In genomic region chr9:97490591-97491176, GRCm38 (mm10) we compare ENCODE assay signal across 13 mouse cellular contexts.
DNase-seq lines count a peak whose midpoint lies in the region; TF ChIP-seq lines count a peak whose summit lies in the region.
"Had no signal": no experiment of that assay in that cellular context is flagged by ENCODE, and none has a peak within 500 bp of the region (broad histone marks: within the 10 kb centered on the region; RNA-seq: fewer than 3 reads in every experiment).

No protein-coding gene starts in this region.

- no peaks in the 10 kb centered on the region for H3K79me2 ChIP-seq in heart, adult 2 months (replicated peaks; ENCODE audit: control insufficient read depth, insufficient read depth, low read length)

- no peak for TF ChIP-seq EP300 in heart, adult 2 months (IDR thresholded peaks at IDR 0.05; ENCODE audit: insufficient read depth, low read depth, low read length)

- no peak overlapping the region for H3K27ac ChIP-seq in heart, adult 2 months
- H3K27ac ChIP-seq: embryonic facial prominence, embryonic 13.5 days; heart, embryonic 13.5 days; kidney, postnatal 0 days; limb, embryonic 12.5 days; neural tube, embryonic 13.5 days had no signal

- no peaks in the 10 kb centered on the region for H3K27me3 ChIP-seq in heart, adult 2 months (ENCODE audit: control insufficient read depth, insufficient read depth, low read length)
- H3K27me3 ChIP-seq: embryonic facial prominence, embryonic 13.5 days; heart, embryonic 13.5 days; limb, embryonic 12.5 days; neural tube, embryonic 13.5 days had no signal

- intact Hi-C loops in heart, adult 2 months (cut with DNase I) = no loop called here
- intact Hi-C loops in heart, postnatal 25 days (cut with DNase I) = no loop called here

- TF ChIP-seq CTCF in heart, adult 2 months (IDR thresholded peaks at IDR 0.05) = no peak

- H3K4me3 ChIP-seq in heart, adult 2 months = no peak overlapping the region
- H3K4me3 ChIP-seq: embryonic facial prominence, embryonic 13.5 days; heart, embryonic 13.5 days; limb, embryonic 12.5 days; neural tube, embryonic 13.5 days had no signal

- TF ChIP-seq POLR2A in heart, adult 2 months (IDR thresholded peaks at IDR 0.05; ENCODE audit: insufficient read depth, low read depth, low read length) = no peak

- 40% methylated on average over 2 of the region's 2 CpGs for WGBS in heart, adult 2 months

- no peaks in the 10 kb centered on the region for H3K36me3 ChIP-seq in heart, adult 2 months (ENCODE audit: control insufficient read depth, insufficient read depth, low read length)
- H3K36me3 ChIP-seq: embryonic facial prominence, embryonic 13.5 days; heart, embryonic 13.5 days; limb, embryonic 12.5 days; neural tube, embryonic 13.5 days had no signal

- peak; percentile 7 to 18 for DNase-seq in heart, adult 2 months
- DNase-seq in heart, postnatal 25 days (ENCODE audit: low spot score) = no peak
- DNase-seq in retina, postnatal 1 day = peak; percentile 19
- DNase-seq in retina, embryonic 14.5 days (ENCODE audit: low spot score) = no peak
- peak; percentile 27 for DNase-seq in cerebellum, adult 9-11 months
- DNase-seq in skeletal muscle tissue, adult 2 months (ENCODE audit: low read depth, low spot score) = peak; percentile 44
- no peak for DNase-seq in left cerebral cortex, adult 9 months (ENCODE audit: low spot score in 2 of 2)
- DNase-seq in kidney, adult 8-10 months = no peak

- no peak overlapping the region for H3K9ac ChIP-seq in heart, adult 2 months (ENCODE audit: low read depth, low read length)
- H3K9ac ChIP-seq: embryonic facial prominence, embryonic 13.5 days; heart, embryonic 13.5 days; limb, embryonic 12.5 days; neural tube, embryonic 13.5 days had no signal

- no peaks in the 10 kb centered on the region for H3K4me1 ChIP-seq in heart, adult 2 months (ENCODE audit: control insufficient read depth, insufficient read depth, low read length)
- H3K4me1 ChIP-seq: embryonic facial prominence, embryonic 13.5 days; heart, embryonic 13.5 days; neural tube, embryonic 13.5 days had no signal

Comparison
In these comparisons a context has a peak if more than half of its experiments do, and no peak if none do; other contexts are left out.
1. DNase-seq: peak in heart, adult 2 months (2 of 2), retina, postnatal 1 day (single experiment), cerebellum, adult 9-11 months (single experiment) and skeletal muscle tissue, adult 2 months (single experiment); none in heart, postnatal 25 days (single experiment), retina, embryonic 14.5 days (single experiment), left cerebral cortex, adult 9 months (0 of 2) and kidney, adult 8-10 months (0 of 2).